Mouse (Mus musculus) adrenal gland, adult 10 weeks (tissue): ENCODE data around the gene Chm. TPM values are rescaled to one million over a fixed set of nuclear protein-coding genes. Genes with fewer than 3 reads are reported as not detected.

ENCODE experiments used
- polyA plus RNA-seq: library from polyadenylated mRNA; stranded (reverse); fragments of 350-450 nt; fragmentation: Illumina TruSeq; extraction: RNeasy Lipid Tissue Mini Kit (QIAGEN cat#74804); gene quantifications from one replicate; pipeline ENCODE4 v1.2.3, GENCODE M21; 2014; ENCODE audit warnings: low read depth, low replicate concordance

Gene Chm
- 118 TPM for polyA plus RNA-seq

GRCm38 (mm10) chrX:113185230-113185985 is at the start of gene Chm:
Gene Chm, minus strand, starts transcription at chrX:113185517.

Other genes starting within 250 kb of the Chm start
- 0.70 TPM for gene Dach2, start 112.0 kb upstream of the Chm start, polyA plus RNA-seq